Mouse (Mus musculus): Measurements from ENCODE around the gene Flcn. TPM values are rescaled to one million over a fixed set of nuclear protein-coding genes. Genes with fewer than 3 reads are reported as not detected.

Flcn gene
- polyA plus RNA-seq, 1 experiment, result 18.3 TPM

Other genes with a start within 250 kb of the Flcn start
- gene Olfr222, start 233.8 kb downstream of the Flcn start, polyA plus RNA-seq (2012; rRNA removed), result not detected in 2 replicates
- not detected in 2 replicates for gene Olfr223, start 216.7 kb downstream of the Flcn start, polyA plus RNA-seq (2012; rRNA removed)
- 59.1 and 72.2 TPM in 2 replicates for gene Mprip, start 148.7 kb downstream of the Flcn start, polyA plus RNA-seq (2012; rRNA removed)
- 1.1 and 1.4 TPM in 2 replicates for gene Pld6, start 22.4 kb downstream of the Flcn start, polyA plus RNA-seq (2012; rRNA removed)
- 31.4 and 32.6 TPM in 2 replicates for gene Nt5m, start 29.4 kb upstream of the Flcn start, polyA plus RNA-seq (2012; rRNA removed)
- gene Cops3, start 29.8 kb upstream of the Flcn start, polyA plus RNA-seq (2012; rRNA removed), result 24.6 and 26.3 TPM in 2 replicates
- gene Med9, start 138.2 kb upstream of the Flcn start, polyA plus RNA-seq (2012; rRNA removed), result 19.3 and 19.6 TPM in 2 replicates
- gene Rasd1, start 154.9 kb upstream of the Flcn start, polyA plus RNA-seq (2012; rRNA removed), result 2.2 and 2.5 TPM in 2 replicates
- gene Pemt, start 236.5 kb upstream of the Flcn start, polyA plus RNA-seq (2012; rRNA removed), result 8.7 and 9.9 TPM in 2 replicates